Mouse (Mus musculus) cerebellum, postnatal 14 days (tissue): ENCODE measurements around the gene Pdpr.
A peak's percentile ranks its signal among the peaks of the same experiment; 100 is the strongest.
"Not testable (repeated sequence)": the region's sequence is repeated elsewhere in the genome, so short reads cannot be mapped to it uniquely, and the experiment has no call there.

Experiments used
- DNase-seq, 2 experiments: peaks; one replicate each; pipeline ENCODE4 v3.0.0; 2021; ENCODE audit warnings: mixed read lengths in 2 of 2

Pdpr gene

DNA sequence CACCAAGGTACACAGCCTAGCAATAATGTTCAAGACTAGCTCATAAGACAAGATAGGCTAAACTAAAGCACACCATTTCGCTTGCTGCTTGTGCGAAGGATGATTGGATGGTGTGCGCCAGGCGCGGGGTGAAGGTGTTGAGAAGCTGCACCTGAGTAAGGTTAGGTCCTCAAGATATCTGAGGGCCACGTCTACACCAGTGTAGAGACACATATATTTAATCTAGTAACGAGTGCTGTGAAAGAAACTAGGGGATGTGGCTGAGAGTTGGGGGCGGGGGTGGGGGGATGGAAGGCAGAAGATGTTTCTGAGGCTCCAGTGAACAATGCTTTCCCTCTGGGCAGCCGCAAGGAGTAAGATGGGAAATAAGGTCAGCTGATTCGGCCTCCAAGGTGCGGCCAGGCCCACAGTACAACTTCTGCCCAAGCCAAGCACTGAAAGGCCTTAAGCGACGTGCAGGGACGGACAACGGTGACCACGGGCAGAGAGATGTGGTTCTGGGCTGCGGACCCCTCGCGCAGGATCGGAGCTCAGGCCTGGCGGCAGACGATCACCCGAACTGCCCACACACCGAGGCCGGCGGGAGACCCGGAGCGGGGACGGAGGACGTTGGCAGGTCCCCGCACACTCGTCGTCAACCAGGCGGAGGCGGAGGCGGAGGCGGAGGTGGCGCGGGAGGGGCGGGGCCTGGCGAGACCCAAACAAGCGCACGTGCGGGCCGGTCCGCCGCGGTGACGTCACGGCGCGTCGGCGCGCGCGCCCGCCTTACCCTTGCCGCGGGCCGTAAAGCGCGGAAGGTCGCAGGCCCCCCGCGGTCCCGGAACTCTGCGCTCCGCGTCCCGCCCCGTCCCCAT lies at the start of gene Pdpr:
Gene Pdpr (plus strand): TSS at position 766 of the 854 bp plus-strand sequence.
- peak; percentile 98 for DNase-seq

DNA sequence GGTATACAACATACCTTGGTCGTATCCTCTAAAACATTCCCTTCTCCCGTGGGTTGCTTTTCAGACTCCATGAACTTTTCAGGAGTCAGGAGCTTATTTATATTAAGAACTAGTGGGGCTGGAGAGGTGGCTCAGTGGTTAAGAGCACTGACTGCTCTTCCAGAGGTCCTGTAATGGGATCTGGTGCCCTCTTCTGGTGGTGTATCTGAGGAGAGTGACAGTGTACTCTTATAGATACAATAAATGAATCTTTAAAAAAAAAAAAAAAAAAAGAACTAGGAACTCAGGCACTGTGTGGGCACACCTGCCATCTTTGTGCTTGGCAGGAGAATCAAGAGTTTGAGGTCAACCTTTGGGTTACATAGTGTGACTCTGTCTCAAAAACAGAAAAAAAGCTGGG lies 45.7 kb upstream of the Pdpr start:
- DNase-seq = no peak

DNA sequence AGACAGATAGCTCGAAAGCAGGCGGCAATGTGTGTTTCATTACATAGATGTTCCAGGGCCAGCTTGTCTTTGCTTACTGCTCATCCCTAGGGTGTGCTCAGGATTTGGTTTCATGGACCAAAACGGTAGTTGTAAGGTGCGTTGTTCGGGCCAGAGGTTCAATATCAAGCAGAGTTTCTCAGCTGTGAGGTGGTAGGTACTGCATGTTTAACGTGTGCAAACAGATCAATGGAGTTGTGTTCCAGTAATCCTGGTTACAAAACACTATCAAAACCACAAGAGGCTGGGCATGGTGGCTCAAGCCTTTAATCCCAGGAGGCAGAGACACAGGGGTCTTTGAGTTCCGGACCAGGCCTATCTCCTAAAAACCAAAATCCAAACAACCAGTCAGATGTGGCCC lies 45.3 kb upstream of the Pdpr start:
- no peak for DNase-seq

DNA sequence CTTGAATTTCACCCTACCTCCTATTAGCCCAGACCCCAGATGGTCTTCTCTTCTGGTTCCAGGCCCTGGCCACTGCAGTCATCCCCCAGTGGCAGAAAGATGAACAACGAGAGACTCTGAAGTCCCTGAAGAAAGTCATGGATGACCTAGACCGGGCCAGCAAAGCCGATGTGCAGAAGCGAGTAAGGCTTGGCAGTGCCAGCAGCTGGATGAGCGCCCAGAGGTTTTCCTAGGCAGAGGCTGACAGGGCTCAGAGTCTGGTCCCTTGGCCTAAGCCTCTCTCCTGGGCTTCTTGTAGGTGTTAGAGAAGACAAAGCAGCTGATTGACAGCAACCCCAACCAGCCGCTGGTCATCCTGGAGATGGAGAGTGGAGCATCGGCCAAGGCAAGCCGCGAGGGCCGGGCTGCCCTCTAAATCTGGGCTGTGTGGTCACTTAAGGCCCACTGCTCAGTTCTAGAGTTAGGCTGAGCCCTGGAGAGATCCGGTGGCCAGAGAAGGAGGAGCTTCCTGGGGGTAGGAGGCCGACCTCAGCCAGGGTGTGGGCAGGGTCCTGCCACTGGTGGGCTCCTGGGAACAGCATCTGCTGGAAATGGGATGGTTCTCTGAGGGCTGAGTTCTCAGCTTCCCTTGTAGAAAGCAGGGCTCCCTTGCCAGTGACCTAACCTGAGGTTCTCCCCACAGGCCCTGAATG lies 40.5 kb upstream of the Pdpr start:
- peak in 1 of 2 experiments; percentile 34 for DNase-seq

DNA sequence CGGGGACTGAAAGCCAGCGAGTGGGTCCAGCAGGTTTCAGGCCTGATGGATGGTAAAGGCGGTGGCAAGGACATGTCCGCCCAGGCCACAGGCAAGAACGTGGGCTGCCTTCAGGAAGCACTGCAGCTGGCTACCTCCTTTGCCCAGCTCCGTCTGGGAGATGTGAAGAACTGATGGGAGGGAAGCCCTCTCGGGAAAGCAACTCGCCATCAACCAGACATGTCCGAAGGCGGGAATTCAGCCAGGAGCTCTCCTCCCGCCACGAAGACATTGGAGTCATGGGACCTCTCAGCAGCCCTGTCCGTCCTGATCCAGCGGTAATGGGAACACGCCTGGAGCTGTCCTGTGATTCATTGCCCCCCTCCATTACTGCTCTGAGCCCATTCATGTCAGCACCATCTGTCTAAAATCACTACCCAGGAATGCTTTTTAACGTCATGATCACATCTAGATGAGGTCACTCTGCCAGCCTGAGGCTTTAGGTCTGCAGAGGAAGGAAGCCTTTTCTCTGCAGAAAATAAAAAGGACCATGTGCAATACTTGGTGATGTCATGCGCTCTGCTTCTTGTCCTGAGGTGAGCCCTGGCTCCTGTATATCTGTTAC lies 39.3 kb upstream of the Pdpr start:
- DNase-seq = no peak

DNA sequence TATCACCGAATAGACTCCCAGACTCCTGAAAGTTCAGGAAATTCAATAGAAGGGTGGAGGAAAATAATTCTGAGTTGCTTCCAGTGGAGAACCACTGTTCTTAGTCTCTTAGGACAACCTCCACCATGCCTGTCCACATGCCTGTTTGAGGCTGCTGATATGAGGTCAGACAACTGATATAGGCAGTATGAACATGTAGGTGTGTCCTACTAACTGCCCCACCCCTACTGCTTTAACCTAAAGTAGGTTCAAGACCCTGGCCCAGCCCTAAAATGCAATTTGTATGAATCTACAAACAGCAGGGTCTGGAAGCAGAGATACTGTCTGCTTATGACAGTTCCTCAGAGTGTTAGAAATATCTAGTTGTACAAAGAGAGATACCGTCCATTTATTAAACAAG lies 38.8 kb upstream of the Pdpr start:
- DNase-seq = no peak

DNA sequence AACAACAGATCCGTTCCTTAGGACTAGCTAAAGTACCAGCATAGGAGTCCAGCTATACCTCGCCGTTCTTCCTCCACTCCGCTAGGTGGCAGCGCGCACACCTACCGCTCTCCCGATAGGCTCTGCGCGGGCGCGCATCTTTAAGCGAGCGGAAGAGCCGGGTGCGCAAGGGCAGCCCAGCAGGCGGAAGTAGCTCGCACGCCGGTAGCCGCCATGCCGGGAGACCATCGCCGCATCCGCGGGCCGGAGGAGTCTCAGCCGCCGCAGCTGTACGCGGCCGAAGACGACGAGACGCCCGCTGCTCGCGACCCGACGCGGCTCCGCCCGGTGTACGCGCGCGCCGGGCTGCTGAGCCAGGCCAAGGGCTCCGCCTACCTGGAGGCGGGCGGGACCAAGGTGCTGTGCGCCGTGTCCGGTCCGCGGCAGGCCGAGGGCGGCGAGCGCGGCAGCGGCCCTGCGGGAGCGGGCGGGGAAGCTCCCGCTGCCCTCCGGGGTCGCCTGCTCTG lies 38.2 kb upstream of the Pdpr start, which contains the start of gene Exosc6:
Gene Exosc6 (plus strand): TSS at position 182 of the 506 bp plus-strand sequence.
- DNase-seq = peak; percentile 93 to 94

DNA sequence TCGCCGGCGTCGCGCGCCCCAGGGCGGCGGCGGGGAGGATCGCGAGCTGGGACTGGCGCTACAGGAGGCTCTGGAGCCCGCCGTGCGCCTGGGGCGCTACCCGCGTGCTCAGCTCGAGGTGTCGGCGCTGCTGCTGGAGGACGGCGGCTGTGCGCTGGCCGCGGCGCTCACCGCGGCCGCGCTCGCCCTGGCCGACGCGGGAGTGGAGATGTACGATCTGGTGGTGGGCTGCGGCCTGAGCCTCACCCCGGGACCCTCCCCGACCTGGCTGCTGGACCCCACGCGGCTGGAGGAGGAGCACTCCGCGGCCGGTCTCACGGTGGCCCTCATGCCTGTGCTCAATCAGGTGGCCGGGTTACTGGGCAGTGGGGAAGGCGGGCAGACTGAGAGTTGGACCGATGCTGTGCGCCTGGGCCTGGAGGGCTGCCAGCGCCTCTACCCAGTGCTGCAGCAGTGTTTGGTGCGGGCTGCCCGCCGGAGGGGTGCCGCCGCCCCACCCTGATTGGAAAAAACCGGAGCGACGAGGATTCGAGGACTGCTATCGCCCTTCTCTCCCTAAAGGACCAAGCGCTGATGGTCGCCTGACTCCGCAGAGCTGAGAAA lies 37.6 kb upstream of the Pdpr start:
- DNase-seq = peak; percentile 61 to 62

DNA sequence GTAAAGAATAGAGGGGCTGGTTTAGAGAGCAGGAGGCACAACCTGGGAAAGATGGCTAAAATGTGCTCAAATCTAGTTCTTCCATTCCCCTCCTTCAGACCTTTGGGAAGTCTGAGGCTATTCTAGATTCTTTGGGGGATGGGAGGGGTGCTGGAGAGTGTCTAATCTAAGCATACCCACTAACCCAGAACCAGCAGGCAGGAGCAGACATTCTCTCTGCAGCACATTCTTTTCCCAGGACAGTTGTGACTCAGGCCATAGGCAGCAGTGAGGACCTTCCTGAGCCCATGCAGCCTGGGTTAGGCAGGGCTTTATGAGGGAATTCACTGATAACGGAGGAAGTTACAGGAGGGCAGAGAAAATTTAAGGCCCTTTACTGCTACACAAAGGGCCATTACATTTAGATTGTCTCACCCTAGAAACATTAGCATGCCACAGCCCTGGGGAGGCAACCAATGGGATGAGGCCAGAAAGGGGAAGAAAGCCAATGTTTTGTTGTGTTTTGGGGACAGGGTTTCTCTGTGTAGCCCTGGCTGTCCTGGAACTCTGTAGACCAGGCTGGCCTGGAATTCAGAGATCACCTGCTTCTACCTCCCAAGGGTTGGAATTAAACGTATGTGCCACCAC lies 35.4 kb upstream of the Pdpr start:
- DNase-seq = no peak

DNA sequence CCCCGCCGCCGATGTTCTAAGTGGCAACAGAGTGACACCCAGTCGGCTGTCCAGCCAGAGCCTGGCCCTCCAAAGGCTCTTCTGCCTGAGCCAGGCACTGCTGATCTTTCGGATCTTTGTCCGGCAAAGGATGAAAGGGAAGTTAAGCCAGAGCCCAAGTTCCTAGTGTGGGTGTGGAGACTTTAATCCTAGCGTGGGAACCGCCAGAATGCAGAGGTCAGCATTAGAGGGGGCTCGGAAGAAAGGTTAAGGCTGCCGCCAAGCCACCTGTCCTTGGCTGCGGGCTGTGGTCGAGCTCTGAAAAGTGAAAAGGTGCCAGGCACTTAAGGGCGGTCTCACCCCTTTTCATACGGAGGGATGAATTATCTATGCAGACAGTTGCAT lies 32.8 kb upstream of the Pdpr start:
- no peak for DNase-seq

DNA sequence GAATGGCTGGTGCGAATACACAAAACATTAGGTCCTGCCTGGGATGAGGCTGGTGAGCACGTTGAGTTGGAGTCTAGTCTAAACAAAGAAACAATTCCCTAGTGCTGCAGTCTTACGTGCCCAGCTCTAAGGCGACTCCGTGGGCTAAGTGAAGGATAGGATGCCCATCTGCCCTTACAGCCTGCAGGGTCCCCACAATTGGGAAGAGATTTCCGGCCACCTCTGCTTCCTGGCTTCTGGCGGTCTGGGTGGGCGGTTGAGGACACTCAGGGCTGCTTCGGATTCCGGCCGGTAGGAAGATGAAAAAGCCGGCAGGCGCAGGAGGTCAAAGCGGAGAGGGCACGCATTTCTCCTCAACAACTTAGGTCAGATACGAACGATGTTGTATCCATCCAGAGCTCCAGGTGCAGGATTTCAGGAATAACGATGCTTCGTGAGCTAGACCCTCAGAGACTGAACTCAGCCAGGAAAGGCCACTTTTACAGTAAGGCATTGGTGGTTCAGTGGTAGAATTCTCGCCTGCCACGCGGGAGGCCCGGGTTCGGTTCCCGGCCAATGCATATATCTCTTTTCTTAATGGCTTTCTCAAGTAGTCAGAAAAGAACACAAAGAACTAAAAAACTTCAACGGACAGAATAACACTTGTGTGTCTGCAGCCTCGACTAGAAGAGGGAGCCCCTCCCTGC lies 32.2 kb upstream of the Pdpr start:
- DNase-seq = peak; percentile 96 to 97

DNA sequence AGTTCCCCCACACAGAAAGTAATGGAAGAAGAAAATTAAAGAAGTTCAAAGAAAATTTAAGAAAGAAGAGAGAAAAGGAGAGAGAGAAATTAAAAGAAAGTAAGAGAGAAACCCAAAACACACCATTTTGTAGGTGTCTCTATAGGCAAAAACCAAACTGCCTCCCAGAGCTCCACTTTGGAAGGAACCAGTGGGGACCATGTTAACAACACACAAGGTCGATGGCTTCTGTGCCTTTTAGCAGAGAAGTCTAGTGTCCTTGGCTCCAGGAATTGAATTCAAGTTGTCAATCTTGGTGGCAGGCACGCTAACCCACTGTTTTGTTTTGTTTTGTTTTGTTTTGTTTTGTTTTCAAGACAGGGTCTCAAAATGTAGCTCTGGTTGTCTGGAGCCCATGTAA lies 31.5 kb upstream of the Pdpr start:
- DNase-seq = no peak

DNA sequence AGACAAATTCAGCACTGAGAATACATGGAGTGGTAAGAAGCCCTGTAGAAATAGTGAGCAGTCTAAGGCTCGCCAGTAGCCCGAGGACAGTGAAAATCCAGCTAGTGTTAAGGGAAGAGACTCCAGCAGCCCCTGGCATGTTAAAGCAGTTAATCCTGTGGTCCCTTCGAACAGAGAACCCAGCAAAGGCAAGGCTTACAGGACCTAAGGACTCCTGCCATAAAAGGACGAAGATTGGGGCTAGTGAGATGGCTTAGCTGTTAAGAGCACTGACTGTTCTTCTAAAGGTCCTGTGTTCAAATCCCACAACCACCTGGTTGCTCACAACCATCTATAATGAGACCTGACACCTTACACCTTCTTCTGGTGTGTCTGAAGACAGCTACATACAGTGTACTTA lies 28.1 kb upstream of the Pdpr start:
- DNase-seq = no peak

DNA sequence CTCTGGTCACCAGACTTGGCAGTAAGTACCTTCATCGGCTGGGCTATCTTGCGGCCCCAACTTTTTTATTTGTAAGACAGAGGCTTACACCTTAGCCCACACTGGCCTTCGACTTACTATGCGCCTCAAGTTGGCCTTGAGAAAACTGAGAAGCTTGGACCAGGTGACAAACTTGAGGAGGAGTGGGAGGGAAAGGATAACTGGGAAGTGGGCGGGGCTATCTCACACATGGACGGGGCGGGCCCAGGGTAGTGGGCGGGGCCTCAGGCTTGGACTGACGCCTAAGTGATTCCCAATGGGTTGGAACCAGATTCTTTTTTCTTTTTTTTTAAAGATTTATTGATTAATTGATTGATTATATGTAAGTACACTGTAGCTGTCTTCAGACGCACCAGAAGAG lies 27.0 kb upstream of the Pdpr start:
- DNase-seq = no peak

DNA sequence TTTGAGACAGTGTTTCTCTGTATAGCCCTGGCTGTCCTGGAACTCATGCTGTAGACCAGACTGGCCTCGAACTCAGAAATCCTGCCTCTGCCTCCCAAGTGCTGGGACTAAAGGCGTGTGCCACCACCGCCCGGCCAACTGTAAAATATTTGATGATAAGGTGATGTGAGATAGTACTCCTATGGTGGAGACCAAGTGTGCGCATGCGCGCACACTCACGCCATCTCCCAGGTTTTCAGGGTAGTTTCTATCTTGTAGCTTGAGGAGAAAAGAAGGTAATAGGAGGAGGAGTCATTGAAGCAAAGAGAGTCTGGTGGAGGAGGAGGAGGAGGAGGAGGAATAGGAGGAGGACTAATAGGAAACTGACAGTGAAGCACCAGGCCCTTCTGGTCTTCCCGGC lies 25.8 kb upstream of the Pdpr start:
- DNase-seq = not testable (repeated sequence)

DNA sequence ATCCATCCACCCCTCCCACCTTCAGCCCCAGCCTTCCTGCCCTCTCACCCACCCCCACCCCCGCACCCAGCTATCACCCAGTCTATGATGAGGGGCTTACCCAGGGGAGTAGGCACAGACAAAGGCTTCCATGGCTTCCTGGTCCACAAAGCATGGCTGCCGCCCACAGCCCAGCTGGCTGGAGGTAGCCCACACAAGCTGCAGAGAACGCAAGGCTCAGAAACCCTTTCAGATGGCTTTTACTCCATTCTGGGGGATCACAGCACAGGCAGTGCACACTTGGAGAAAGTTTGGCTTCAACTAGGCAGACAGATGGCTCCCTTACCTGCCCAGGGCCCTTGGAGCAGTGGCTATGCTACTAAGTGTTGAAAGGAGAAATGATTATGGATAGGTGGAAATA lies 18.5 kb upstream of the Pdpr start:
- DNase-seq = no peak

DNA sequence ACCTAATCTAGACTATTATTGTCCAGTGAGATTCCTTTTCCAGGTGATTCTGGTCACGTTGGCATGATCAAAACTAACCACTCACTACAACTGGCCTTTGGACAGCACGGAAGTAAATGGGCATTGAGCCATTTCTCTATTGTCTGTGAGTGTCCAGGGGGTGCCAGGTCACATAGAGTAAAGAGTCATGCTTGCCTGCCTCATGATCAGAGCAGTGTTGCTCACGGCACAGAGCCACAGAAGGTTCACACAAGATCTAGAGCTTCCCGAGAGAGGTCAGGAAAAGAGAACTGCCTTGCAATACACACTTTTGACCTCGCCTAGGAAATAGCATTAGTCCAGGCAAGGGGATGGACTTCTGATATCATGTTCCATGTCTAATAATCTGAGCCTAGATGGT lies 15.0 kb upstream of the Pdpr start:
- DNase-seq = no peak

DNA sequence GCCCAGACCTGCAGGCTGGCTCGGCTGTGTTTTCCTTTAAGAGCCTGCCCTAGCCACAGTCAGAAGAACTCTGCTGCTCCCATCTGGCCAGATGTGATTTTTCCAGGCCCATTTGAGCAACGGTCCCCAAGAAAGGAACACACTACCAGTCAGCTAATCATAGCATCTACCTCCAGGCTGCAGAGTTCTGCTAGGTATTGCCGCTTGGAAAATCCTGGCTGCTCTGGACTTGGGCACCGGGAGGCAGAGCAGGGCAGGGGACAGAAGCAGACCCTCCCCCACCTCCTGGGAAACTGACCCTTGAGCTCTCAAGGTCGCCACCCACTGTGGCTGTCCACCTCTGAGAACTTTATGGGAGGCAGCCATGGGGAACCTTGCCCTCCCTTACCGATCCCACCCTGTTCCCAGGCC lies 14.6 kb upstream of the Pdpr start:
- DNase-seq = no peak

DNA sequence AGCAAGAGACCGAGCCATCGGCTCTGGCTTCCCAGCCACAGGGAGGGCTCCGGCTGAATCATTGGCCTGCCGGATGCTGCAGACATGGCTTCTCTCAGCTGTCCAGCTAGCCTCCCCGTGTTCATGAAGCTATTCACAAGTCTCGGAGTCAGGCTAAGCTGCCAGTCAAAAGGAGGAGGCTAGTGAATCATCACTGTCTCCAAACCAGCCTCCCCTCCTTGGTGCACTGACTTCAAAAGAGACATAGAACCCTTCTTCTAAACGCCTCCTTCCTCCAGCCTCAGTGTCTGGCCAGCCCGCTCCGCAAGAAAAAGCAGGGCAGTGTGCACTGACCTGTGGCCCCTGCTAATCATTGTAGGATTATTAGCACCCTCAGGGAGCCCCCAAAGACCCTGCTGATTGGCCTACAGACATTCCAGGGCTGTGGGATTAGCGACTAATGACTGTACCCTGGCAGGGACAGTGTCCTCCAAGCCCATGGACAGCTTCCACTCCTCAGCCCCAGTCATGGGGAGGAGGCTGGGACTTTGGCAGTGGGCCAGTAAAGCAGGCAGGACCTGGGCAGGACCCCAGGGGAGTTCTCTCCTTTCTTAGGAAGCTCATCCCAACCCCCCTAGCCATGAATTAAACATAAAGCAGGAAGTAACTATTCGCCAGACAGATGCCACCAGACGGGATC lies 12.7 kb upstream of the Pdpr start:
- DNase-seq = no peak

DNA sequence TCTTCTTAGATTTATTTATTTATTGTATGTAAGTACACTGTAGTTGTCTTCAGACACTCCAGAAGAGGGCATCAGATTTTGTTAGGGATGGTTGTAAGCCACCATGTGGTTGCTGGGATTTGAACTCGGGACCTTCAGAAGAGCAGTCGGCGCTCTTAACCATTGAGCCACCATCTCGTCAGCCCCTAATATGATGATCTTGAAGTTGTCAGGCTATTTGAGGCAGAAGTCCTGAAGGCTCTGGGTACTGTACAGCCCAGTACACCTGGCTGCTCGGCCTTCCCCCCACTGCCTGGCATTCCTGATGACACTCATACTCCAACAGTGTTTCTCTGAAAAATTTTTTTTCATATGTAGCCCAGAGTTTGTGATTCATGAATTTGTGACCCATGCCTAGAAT lies 10.5 kb upstream of the Pdpr start:
- not testable (repeated sequence) for DNase-seq

DNA sequence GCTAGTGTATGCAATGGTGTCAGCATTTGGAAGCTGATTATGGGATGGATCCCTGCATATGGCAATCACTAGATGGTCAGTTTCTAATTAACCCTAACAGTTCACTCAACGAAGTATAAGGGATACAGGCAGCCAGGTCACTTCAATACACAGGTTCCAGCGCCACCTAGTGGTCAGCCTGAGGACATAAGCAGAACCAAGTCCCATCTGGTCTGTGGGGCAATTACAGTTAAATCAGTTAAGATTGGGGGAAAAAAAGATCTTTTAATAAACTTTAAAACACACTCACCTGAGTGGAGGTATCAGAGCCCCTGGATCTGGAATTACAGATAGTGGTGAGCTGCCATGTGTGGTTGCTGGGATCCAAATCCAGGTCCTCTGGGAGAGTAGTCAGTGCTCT lies 4.3 kb upstream of the Pdpr start:
- peak; percentile 88 to 92 for DNase-seq

DNA sequence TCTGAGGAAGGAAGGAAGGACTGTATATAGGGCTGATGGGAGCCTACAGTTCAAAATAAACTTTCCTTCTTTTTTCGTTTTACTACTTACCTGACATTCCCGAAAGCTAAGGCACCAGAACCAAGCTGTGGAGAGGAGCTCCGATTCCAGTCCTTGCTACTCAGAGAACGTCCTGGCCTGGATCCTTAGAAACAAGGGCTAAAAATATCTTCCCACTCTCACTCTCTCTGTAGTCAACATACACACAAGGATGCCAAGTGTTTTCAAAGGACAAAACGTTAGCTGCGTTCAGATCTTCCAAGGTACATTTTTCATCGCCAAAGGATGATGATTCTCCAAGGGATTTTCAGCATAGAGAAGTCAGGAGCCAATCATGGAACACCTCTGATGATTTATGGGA lies 2.7 kb upstream of the Pdpr start:
- no peak for DNase-seq
